Mouse (Mus musculus) macrophage (primary cell): ENCODE results near the gene Hist2h3b. TPM values are rescaled to one million over a fixed set of nuclear protein-coding genes. Genes with fewer than 3 reads are reported as not detected.
"Not testable (repeated sequence)": the region's sequence is repeated elsewhere in the genome, so short reads cannot be mapped to it uniquely, and the experiment has no call there.

Source experiments
- H3K27ac ChIP-seq: fragments of 350-480 bp; formaldehyde crosslinking; 2 replicates; pipeline ENCODE4 v1.9.0; 2021
- H3K36me3 ChIP-seq: fragments of 350-480 bp; formaldehyde crosslinking; 2 replicates; pipeline ENCODE4 v1.9.0; 2021; ENCODE audit errors: inconsistent target
- H3K4me3 ChIP-seq: fragments of 350-480 bp; formaldehyde crosslinking; 2 replicates; pipeline ENCODE4 v1.9.0; 2021; ENCODE audit errors: inconsistent target
- H3K79me2 ChIP-seq: fragments of 350-480 bp; formaldehyde crosslinking; 2 replicates; pipeline ENCODE4 v1.9.0; 2021; ENCODE audit errors: inconsistent target
- WGBS: methylation state at CpG from one replicate; pipeline ENCODE4 v1.1.7; 2026; ENCODE audit warnings: inconsistent platforms; ENCODE audit not compliant: missing documents; 5-methylcytosine and 5-hydroxymethylcytosine counted together
- polyA plus RNA-seq: library from polyadenylated mRNA; stranded (reverse); fragments of 250-400 nt; gene quantifications from 3 replicates; pipeline ENCODE4 v1.2.4, GENCODE M21; 2018; ENCODE audit warnings: inconsistent platforms

Gene Hist2h3b
- polyA plus RNA-seq, 1 experiment from 2014 or later, result not detected

GRCm38 (mm10) chr3:96263558-96264403 is 4.7 kb upstream of the Hist2h3b start:
- Histone ChIP-seq H3K79me2 (no peaks in the 10 kb centered on the region; the same call in 1 of the 2 replicates), H3K27ac (peak overlapping the region; percentile 95), H3K36me3 (no peaks in the 10 kb centered on the region), H3K4me3 (peak overlapping the region; percentile 51)
- WGBS, result 3% methylated on average over 25 of the region's 27 CpGs

- Histone ChIP-seq H3K36me3 (no peaks in the 10 kb centered on the region), H3K4me3 (peak overlapping the region; percentile 51; the same call in 1 of the 2 replicates), H3K27ac (peak overlapping the region; percentile 95), H3K79me2 (no peaks in the 10 kb centered on the region; the same call in 1 of the 2 replicates)
- 71% methylated on average over 7 of the region's 7 CpGs for WGBS
Observed at GRCm38 (mm10) chr3:96264404-96264949, 4.0 kb upstream of the Hist2h3b start.

GRCm38 (mm10) chr3:96266132-96266710 is 2.2 kb upstream of the Hist2h3b start:
- 77% methylated on average over 8 of the region's 8 CpGs for WGBS
- no peaks in the 10 kb centered on the region for H3K36me3 ChIP-seq
- no peak overlapping the region for H3K27ac ChIP-seq
- H3K79me2 ChIP-seq, result no peaks in the 10 kb centered on the region; the same call in 1 of the 2 replicates
- H3K4me3 ChIP-seq, result no peak overlapping the region

- Histone ChIP-seq H3K4me3 (no peak overlapping the region), H3K27ac (peak overlapping the region; percentile 88), H3K36me3 (no peaks in the 10 kb centered on the region), H3K79me2 (no peaks in the 10 kb centered on the region; the same call in 1 of the 2 replicates)
- WGBS, result 72% methylated on average over 4 of the region's 4 CpGs
Observed at GRCm38 (mm10) chr3:96267541-96267940, 913 bp upstream of the Hist2h3b start.

- H3K79me2 ChIP-seq, H3K36me3 ChIP-seq: not testable (repeated sequence)
- H3K4me3 ChIP-seq, result peak overlapping the region; percentile 44
- 0% methylated on average over 7 of the region's 44 CpGs for WGBS
- H3K27ac ChIP-seq, result peak overlapping the region; percentile 92
Observed at GRCm38 (mm10) chr3:96268776-96269378, 423 bp downstream of the Hist2h3b start.

GRCm38 (mm10) chr3:96269511-96270474 is 1.3 kb downstream of the Hist2h3b start, which contains the start of gene Hist2h2bb:
Gene Hist2h2bb (plus strand): TSS chr3:96269752.
- H3K27ac ChIP-seq, result peak within 1 kb of the TSS; percentile 92
- 2% methylated on average over 42 of the region's 45 CpGs for WGBS

GRCm38 (mm10) chr3:96273591-96274465 is 5.4 kb downstream of the Hist2h3b start:
- WGBS, result 45% methylated on average over 17 of the region's 17 CpGs
- no peak overlapping the region for H3K27ac ChIP-seq

More at GRCm38 (mm10) chr3:96269511-96270474, 1.3 kb downstream of the Hist2h3b start, which contains the start of gene Hist2h2bb:
- peak within 1 kb of the TSS; percentile 44 for H3K4me3 ChIP-seq
- no peaks in the 10 kb centered on the region for H3K36me3 ChIP-seq
- no peaks in the 10 kb centered on the region; the same call in 1 of the 2 replicates for H3K79me2 ChIP-seq

GRCm38 (mm10) chr3:96277428-96277799 is 9.0 kb downstream of the Hist2h3b start:
- Histone ChIP-seq H3K4me3 (no peak overlapping the region; the same call in 1 of the 2 replicates), H3K27ac (no peak overlapping the region), H3K79me2 (no peaks in the 10 kb centered on the region), H3K36me3 (no peaks in the 10 kb centered on the region)
- WGBS, result 20% methylated on average over 7 of the region's 8 CpGs

More at GRCm38 (mm10) chr3:96273591-96274465, 5.4 kb downstream of the Hist2h3b start:
- Histone ChIP-seq H3K36me3 (no peaks in the 10 kb centered on the region), H3K4me3 (no peak overlapping the region), H3K79me2 (no peaks in the 10 kb centered on the region)

GRCm38 (mm10) chr3:96277800-96278624 is 9.6 kb downstream of the Hist2h3b start:
- H3K79me2 ChIP-seq, result no peaks in the 10 kb centered on the region
- peaks cover under 1% of the 10 kb centered on the region; the same call in 1 of the 2 replicates for H3K36me3 ChIP-seq
- peak overlapping the region; percentile 30 for H3K4me3 ChIP-seq
- WGBS, result 2% methylated on average over 41 of the region's 49 CpGs
- peak overlapping the region; percentile 35; the same call in 1 of the 2 replicates for H3K27ac ChIP-seq

GRCm38 (mm10) chr3:96280660-96281059 is 12.2 kb downstream of the Hist2h3b start:
- H3K4me3 ChIP-seq, result no peak overlapping the region
- peaks cover 27% of the 10 kb centered on the region for H3K36me3 ChIP-seq
- no peak overlapping the region for H3K27ac ChIP-seq
- no peaks in the 10 kb centered on the region for H3K79me2 ChIP-seq
- 98% methylated on average over 6 of the region's 6 CpGs for WGBS

- Histone ChIP-seq H3K36me3 (peaks cover 62% of the 10 kb centered on the region), H3K79me2 (peaks cover 5% of the 10 kb centered on the region; the same call in 1 of the 2 replicates)
- WGBS, result 23% methylated on average over 4 of the region's 4 CpGs
Observed at GRCm38 (mm10) chr3:96284457-96284856, 16.0 kb downstream of the Hist2h3b start.

GRCm38 (mm10) chr3:96287334-96287733 is 18.9 kb downstream of the Hist2h3b start:
- not testable (repeated sequence) for H3K27ac ChIP-seq, H3K4me3 ChIP-seq
- peaks cover 71% of the 10 kb centered on the region for H3K36me3 ChIP-seq
- peaks cover 33% of the 10 kb centered on the region for H3K79me2 ChIP-seq
- 95% methylated on average over 8 of the region's 11 CpGs for WGBS

More at GRCm38 (mm10) chr3:96284457-96284856, 16.0 kb downstream of the Hist2h3b start:
- H3K27ac ChIP-seq, result no peak overlapping the region
- H3K4me3 ChIP-seq, result no peak overlapping the region
